Mouse (Mus musculus): ENCODE measurements at regions not wholly inside any gene's neighbourhood (a gene's known extent, or its start where the extent isn't known, plus 50 kb on each side); places are given as distances from the start of the nearest gene placed in this dataset.

DNA sequence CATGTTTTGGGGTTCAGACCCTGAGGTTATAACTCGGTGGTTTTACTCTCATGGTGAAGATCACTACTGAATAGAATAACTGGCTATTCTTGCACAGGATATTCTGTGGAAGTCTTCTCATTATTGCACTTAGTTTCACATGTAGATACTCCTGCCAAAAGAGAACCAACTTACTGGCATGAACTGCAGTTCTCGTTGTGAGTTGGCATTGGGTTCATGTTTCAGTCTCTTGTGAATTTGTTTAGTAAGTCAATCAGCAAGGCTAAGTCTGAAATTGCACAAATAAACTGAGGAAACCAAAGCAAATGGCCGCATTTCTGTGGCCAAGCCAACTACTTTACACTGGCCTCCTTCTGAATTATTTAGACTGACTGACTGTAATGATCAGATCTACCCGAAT is 215.9 kb downstream of the Tpbg start:
- no peak overlapping the region for H3K9ac ChIP-seq (ENCODE audit: low read depth, poor library complexity, severe bottlenecking)
- no peaks in the 10 kb centered on the region for H3K36me3 ChIP-seq (ENCODE audit: control insufficient read depth, insufficient read depth, low read length, poor library complexity, severe bottlenecking)
- H3K4me1 ChIP-seq (ENCODE audit: control insufficient read depth, insufficient read depth, low read length) = no peaks in the 10 kb centered on the region
- H3K27me3 ChIP-seq (ENCODE audit: control insufficient read depth, insufficient read depth, low read length, poor library complexity, severe bottlenecking) = no peaks in the 10 kb centered on the region
- peaks cover 16% of the 10 kb centered on the region for H3K9me3 ChIP-seq (replicated peaks; ENCODE audit: control insufficient read depth, insufficient read depth, low read length, poor library complexity, severe bottlenecking)
- TF ChIP-seq POLR2A (IDR thresholded peaks at IDR 0.05; ENCODE audit: insufficient read depth, low read length) (no peak), EP300 (IDR thresholded peaks at IDR 0.05; ENCODE audit: insufficient read depth, low read depth, low read length) (no peak), CTCF (IDR thresholded peaks at IDR 0.05; ENCODE audit: low read depth, low read length) (no peak)
- H3K27ac ChIP-seq (ENCODE audit: insufficient read depth, low read length) = no peak overlapping the region
- H3K4me3 ChIP-seq (ENCODE audit: low read depth, low read length) = no peak overlapping the region

- Histone ChIP-seq H3K4me3 (ENCODE audit: low read depth, low read length) (no peak overlapping the region), H3K9me3 (replicated peaks; ENCODE audit: control insufficient read depth, insufficient read depth, low read length, poor library complexity, severe bottlenecking) (peaks cover 16% of the 10 kb centered on the region), H3K36me3 (ENCODE audit: control insufficient read depth, insufficient read depth, low read length, poor library complexity, severe bottlenecking) (no peaks in the 10 kb centered on the region), H3K9ac (ENCODE audit: low read depth, poor library complexity, severe bottlenecking) (no peak overlapping the region), H3K27me3 (ENCODE audit: control insufficient read depth, insufficient read depth, low read length, poor library complexity, severe bottlenecking) (no peaks in the 10 kb centered on the region), H3K27ac (ENCODE audit: insufficient read depth, low read length) (no peak overlapping the region), H3K4me1 (ENCODE audit: control insufficient read depth, insufficient read depth, low read length) (no peaks in the 10 kb centered on the region)
- no peak for TF ChIP-seq CTCF (IDR thresholded peaks at IDR 0.05; ENCODE audit: low read depth, low read length)
- no peak for TF ChIP-seq POLR2A (IDR thresholded peaks at IDR 0.05; ENCODE audit: insufficient read depth, low read length)
- TF ChIP-seq EP300 (IDR thresholded peaks at IDR 0.05; ENCODE audit: insufficient read depth, low read depth, low read length) = no peak
These were observed 217.9 kb downstream of the Tpbg start for GRCm38 (mm10) chr9:86060049-86060448.

GRCm38 (mm10) chr9:86061230-86061629 is 219.1 kb downstream of the Tpbg start:
- no peaks in the 10 kb centered on the region for H3K4me1 ChIP-seq (ENCODE audit: control insufficient read depth, insufficient read depth, low read length)
- H3K27me3 ChIP-seq (ENCODE audit: control insufficient read depth, insufficient read depth, low read length, poor library complexity, severe bottlenecking) = no peaks in the 10 kb centered on the region
- H3K9me3 ChIP-seq (replicated peaks; ENCODE audit: control insufficient read depth, insufficient read depth, low read length, poor library complexity, severe bottlenecking) = peaks cover 16% of the 10 kb centered on the region
- H3K9ac ChIP-seq (ENCODE audit: low read depth, poor library complexity, severe bottlenecking) = no peak overlapping the region
- H3K27ac ChIP-seq (ENCODE audit: insufficient read depth, low read length) = no peak overlapping the region
- H3K4me3 ChIP-seq (ENCODE audit: low read depth, low read length) = no peak overlapping the region
- no peaks in the 10 kb centered on the region for H3K36me3 ChIP-seq (ENCODE audit: control insufficient read depth, insufficient read depth, low read length, poor library complexity, severe bottlenecking)
- TF ChIP-seq POLR2A (IDR thresholded peaks at IDR 0.05; ENCODE audit: insufficient read depth, low read length) = no peak
- no peak for TF ChIP-seq CTCF (IDR thresholded peaks at IDR 0.05; ENCODE audit: low read depth, low read length)
- TF ChIP-seq EP300 (IDR thresholded peaks at IDR 0.05; ENCODE audit: insufficient read depth, low read depth, low read length) = no peak

DNA sequence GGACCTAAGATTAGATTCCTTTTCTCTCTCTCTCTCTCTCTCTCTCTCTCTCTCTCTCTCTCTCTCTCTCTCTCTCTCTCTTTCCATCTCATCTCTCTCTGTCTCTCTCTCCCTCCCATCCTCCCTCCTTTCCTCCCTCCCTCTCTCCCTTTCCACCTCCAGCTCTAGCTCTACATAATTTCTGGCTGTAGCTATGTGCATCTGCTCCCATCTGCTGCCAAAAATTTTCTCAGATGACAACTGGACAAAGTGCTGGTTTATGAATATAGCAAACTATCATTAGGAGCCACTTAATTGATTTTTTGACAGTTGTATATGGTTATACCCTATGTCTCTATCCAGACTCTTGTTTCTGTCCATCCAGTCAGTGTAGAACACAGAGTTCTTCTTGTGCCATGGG is 237.1 kb downstream of the Tpbg start:
- H3K36me3 ChIP-seq (ENCODE audit: control insufficient read depth, insufficient read depth, low read length, poor library complexity, severe bottlenecking) = no peaks in the 10 kb centered on the region
- no peak overlapping the region for H3K9ac ChIP-seq (ENCODE audit: low read depth, poor library complexity, severe bottlenecking)
- H3K27me3 ChIP-seq (ENCODE audit: control insufficient read depth, insufficient read depth, low read length, poor library complexity, severe bottlenecking) = no peaks in the 10 kb centered on the region; the same call in 1 of the 2 replicates
- TF ChIP-seq EP300 (IDR thresholded peaks at IDR 0.05; ENCODE audit: insufficient read depth, low read depth, low read length) (no peak), CTCF (IDR thresholded peaks at IDR 0.05; ENCODE audit: low read depth, low read length) (no peak), POLR2A (IDR thresholded peaks at IDR 0.05; ENCODE audit: insufficient read depth, low read length) (no peak)
- no peaks in the 10 kb centered on the region for H3K9me3 ChIP-seq (replicated peaks; ENCODE audit: control insufficient read depth, insufficient read depth, low read length, poor library complexity, severe bottlenecking)
- H3K4me1 ChIP-seq (ENCODE audit: control insufficient read depth, insufficient read depth, low read length) = no peaks in the 10 kb centered on the region
- no peak overlapping the region for H3K4me3 ChIP-seq (ENCODE audit: low read depth, low read length)
- H3K27ac ChIP-seq (ENCODE audit: insufficient read depth, low read length) = no peak overlapping the region

- Histone ChIP-seq H3K27ac (ENCODE audit: insufficient read depth, low read length) (no peak overlapping the region), H3K4me3 (ENCODE audit: low read depth, low read length) (no peak overlapping the region), H3K36me3 (ENCODE audit: control insufficient read depth, insufficient read depth, low read length, poor library complexity, severe bottlenecking) (no peaks in the 10 kb centered on the region), H3K9ac (ENCODE audit: low read depth, poor library complexity, severe bottlenecking) (no peak overlapping the region), H3K4me1 (ENCODE audit: control insufficient read depth, insufficient read depth, low read length) (no peaks in the 10 kb centered on the region), H3K27me3 (ENCODE audit: control insufficient read depth, insufficient read depth, low read length, poor library complexity, severe bottlenecking) (no peaks in the 10 kb centered on the region; the same call in 1 of the 2 replicates), H3K9me3 (replicated peaks; ENCODE audit: control insufficient read depth, insufficient read depth, low read length, poor library complexity, severe bottlenecking) (no peaks in the 10 kb centered on the region)
- TF ChIP-seq POLR2A (IDR thresholded peaks at IDR 0.05; ENCODE audit: insufficient read depth, low read length) = no peak
- TF ChIP-seq EP300 (IDR thresholded peaks at IDR 0.05; ENCODE audit: insufficient read depth, low read depth, low read length) = no peak
- TF ChIP-seq CTCF (IDR thresholded peaks at IDR 0.05; ENCODE audit: low read depth, low read length) = no peak
These were observed 239.7 kb downstream of the Tpbg start for GRCm38 (mm10) chr9:86081873-86082272.

DNA sequence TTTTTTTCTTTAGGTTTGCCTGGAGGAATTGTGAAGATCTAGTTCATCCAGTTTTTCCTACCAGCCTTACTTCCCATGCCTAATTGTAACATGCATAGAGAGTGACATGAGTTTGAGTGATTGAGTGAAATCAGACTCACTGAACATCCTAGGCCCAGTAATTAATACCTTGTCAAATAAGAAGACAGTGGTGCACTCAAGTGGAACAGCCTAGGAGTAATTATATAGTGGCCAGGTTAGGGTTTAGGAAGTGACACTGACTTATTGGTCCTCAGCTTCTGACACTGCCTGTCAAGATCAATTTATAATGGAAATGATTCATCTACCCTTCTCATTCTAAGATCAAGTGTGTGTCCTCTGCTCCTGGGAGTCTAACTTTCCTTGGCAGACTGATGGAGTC is 250.8 kb downstream of the Tpbg start:
- Histone ChIP-seq H3K27me3 (ENCODE audit: control insufficient read depth, insufficient read depth, low read length, poor library complexity, severe bottlenecking) (no peaks in the 10 kb centered on the region), H3K36me3 (ENCODE audit: control insufficient read depth, insufficient read depth, low read length, poor library complexity, severe bottlenecking) (no peaks in the 10 kb centered on the region), H3K9ac (ENCODE audit: low read depth, poor library complexity, severe bottlenecking) (no peak overlapping the region), H3K4me1 (ENCODE audit: control insufficient read depth, insufficient read depth, low read length) (no peaks in the 10 kb centered on the region), H3K4me3 (ENCODE audit: low read depth, low read length) (no peak overlapping the region), H3K27ac (ENCODE audit: insufficient read depth, low read length) (no peak overlapping the region), H3K9me3 (replicated peaks; ENCODE audit: control insufficient read depth, insufficient read depth, low read length, poor library complexity, severe bottlenecking) (no peaks in the 10 kb centered on the region)
- TF ChIP-seq EP300 (IDR thresholded peaks at IDR 0.05; ENCODE audit: insufficient read depth, low read depth, low read length) (no peak), POLR2A (IDR thresholded peaks at IDR 0.05; ENCODE audit: insufficient read depth, low read length) (no peak), CTCF (IDR thresholded peaks at IDR 0.05; ENCODE audit: low read depth, low read length) (no peak)
